Mouse (Mus musculus): ENCODE measurements at regions not wholly inside any gene's neighbourhood (a gene's known extent, or its start where the extent isn't known, plus 50 kb on each side); places are given as distances from the start of the nearest gene placed in this dataset.

DNA sequence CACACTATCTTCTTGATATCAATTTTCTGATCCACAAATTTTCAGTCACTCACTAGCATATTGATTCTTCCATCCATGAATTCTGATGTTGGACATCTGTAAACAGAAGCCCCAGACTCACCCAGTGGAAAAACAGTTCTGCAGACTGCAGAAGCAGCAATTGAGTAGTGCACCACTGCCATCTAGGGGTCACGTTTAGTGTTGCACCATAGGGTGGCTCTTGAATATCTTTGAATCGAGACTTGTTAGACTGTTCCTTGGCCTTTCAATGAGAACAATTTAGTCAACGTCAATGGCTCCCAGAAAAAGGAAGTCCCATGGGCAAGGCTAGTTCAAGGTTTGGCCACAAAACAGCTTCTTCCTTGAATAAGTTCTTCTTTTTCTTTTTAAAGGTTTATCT lies 828.1 kb downstream of the Gm10330 start:
- DNase-seq (ENCODE audit: extremely low spot score in 1 of 2, low spot score in 1 of 2): peak; percentile 7 to 18

DNA sequence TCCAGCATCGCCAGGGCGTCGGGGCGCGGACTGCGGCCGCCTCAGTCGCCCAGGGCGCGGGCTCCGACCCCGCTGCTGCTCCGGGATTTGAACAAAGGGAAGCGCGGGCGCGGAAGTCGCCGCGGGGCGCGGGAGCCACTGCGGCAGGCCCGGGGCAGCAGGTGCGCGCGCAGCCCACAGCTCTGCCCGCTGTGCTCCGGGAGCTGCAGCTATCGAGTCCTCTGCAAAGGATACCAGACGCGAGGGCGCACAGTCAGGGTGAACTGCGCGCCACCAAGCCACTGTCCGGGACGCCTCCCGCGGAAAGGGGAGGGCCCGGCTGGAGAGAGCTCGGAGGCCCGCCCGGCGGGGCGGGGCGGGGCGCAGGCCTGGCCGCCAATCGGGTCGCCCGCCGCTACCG lies 873.9 kb downstream of the Gm10330 start:
- peak in 1 of 2 experiments; percentile 7 for DNase-seq (ENCODE audit: extremely low spot score in 1 of 2, low spot score in 1 of 2)

Measured in layer of hippocampus, postnatal 25 days (tissue).